Mouse (Mus musculus) ES-E14 (cell line): Measurements from ENCODE around the gene Rpl11. TPM values are rescaled to one million over a fixed set of nuclear protein-coding genes. Genes with fewer than 3 reads are reported as not detected.

Experiments
- DNase-seq: peaks from one replicate; pipeline ENCODE4 v3.0.0-alpha.2; 2013; ENCODE audit warnings: low read depth, low spot score
- H3K27ac ChIP-seq: 2 replicates; pipeline ENCODE4 v1.5.1; 2012; ENCODE audit warnings: low read depth, mild to moderate bottlenecking, low read length, moderate library complexity, mixed read lengths; ENCODE audit not compliant: poor library complexity, insufficient read depth, severe bottlenecking
- H3K36me3 ChIP-seq: 2 replicates; pipeline ENCODE4 v1.6.1; 2012; ENCODE audit warnings: mild to moderate bottlenecking, low read length, moderate library complexity, mixed read lengths; ENCODE audit not compliant: control insufficient read depth, poor library complexity, insufficient read depth, severe bottlenecking
- H3K4me1 ChIP-seq, 2 experiments: fragments of 150-350 bp in 1 of 2; sonication (generic) in 1 of 2; 2 replicates each; pipeline ENCODE4 v1.6.1; 2012; ENCODE audit warnings: low read length in 2 of 2, mild to moderate bottlenecking in 1 of 2, mixed read lengths in 1 of 2; ENCODE audit not compliant: control insufficient read depth in 2 of 2, insufficient read depth in 2 of 2, poor library complexity in 1 of 2
- H3K4me3 ChIP-seq, 2 experiments: fragments of 150-350 bp in 1 of 2; sonication (generic) in 1 of 2; 2 replicates each; pipeline ENCODE4 v1.5.1; 2012; ENCODE audit warnings: low read length in 2 of 2, low read depth in 1 of 2, mild to moderate bottlenecking in 1 of 2, mixed read lengths in 1 of 2; ENCODE audit not compliant: insufficient read depth in 1 of 2, poor library complexity in 1 of 2, severe bottlenecking in 1 of 2
- H3K9ac ChIP-seq: 2 replicates; pipeline ENCODE4 v1.6.1; 2012; ENCODE audit warnings: low read depth, mild to moderate bottlenecking, low read length, mixed read lengths; ENCODE audit not compliant: poor library complexity, insufficient read depth, severe bottlenecking
- H3K9me3 ChIP-seq: fragments of 150-350 bp; sonication (generic); 2 replicates; pipeline ENCODE4 v1.6.1; 2012; ENCODE audit warnings: low read depth, mild to moderate bottlenecking, low read length; ENCODE audit not compliant: control insufficient read depth, insufficient read depth
- CHD2 ChIP-seq: IDR thresholded peaks from 2 replicates; pipeline ENCODE4 v1.6.1; 2014; ENCODE audit warnings: mild to moderate bottlenecking, low read depth, low read length, inconsistent platforms
- HCFC1 ChIP-seq: IDR thresholded peaks from 2 replicates; pipeline ENCODE4 v1.6.1; 2012; ENCODE audit warnings: low read length, inconsistent platforms, borderline replicate concordance; ENCODE audit not compliant: insufficient read depth
- MAFK ChIP-seq: IDR thresholded peaks from 2 replicates; pipeline ENCODE4 v1.6.1; 2014; ENCODE audit warnings: mild to moderate bottlenecking, low read depth, low read length, inconsistent platforms; ENCODE audit not compliant: insufficient read depth
- ZC3H11A ChIP-seq: IDR thresholded peaks from 2 replicates; pipeline ENCODE4 v1.6.1; 2012; ENCODE audit warnings: low read depth, mild to moderate bottlenecking, inconsistent platforms, low read length, borderline replicate concordance
- ZNF384 ChIP-seq: IDR thresholded peaks from 2 replicates; pipeline ENCODE4 v1.6.1; 2012; ENCODE audit warnings: low read depth, low read length, inconsistent platforms
- in situ Hi-C, 2 experiments: fragments of 600-800 bp; cut with MboI; formaldehyde crosslinking; loops; one replicate each; pipeline ENCODE4 v1.15.1; 2025; ENCODE audit warnings: low sequenced_read_pairs in 2 of 2, inconsistent platforms in 1 of 2; ENCODE audit not compliant: unreplicated experiment in 2 of 2
- total RNA-seq: library from RNA; depleted of rRNA; stranded (reverse); fragments of 300-350 nt; gene quantifications from 2 replicates; pipeline ENCODE4 v1.2.3, GENCODE M21; 2012

Gene Rpl11
- total RNA-seq, 1 experiment, result 1,442 TPM

GRCm38 (mm10) chr4:136010586-136010985, 42.6 kb downstream of the Rpl11 start:
- in situ Hi-C loops, result no loop called here
- Histone ChIP-seq H3K9me3 (no peaks in the 10 kb centered on the region), H3K9ac (no peak overlapping the region), H3K36me3 (peaks cover 45% of the 10 kb centered on the region), H3K4me3 (no peak overlapping the region), H3K27ac (no peak overlapping the region), H3K4me1 (no peaks in the 10 kb centered on the region)
- TF ChIP-seq ZNF384 (no peak), MAFK (no peak), ZC3H11A (no peak), CHD2 (no peak), HCFC1 (no peak)
- no peak for DNase-seq

- Histone ChIP-seq H3K9me3 (no peaks in the 10 kb centered on the region), H3K9ac (no peak overlapping the region), H3K4me1 (no peaks in the 10 kb centered on the region), H3K4me3 (no peak overlapping the region), H3K27ac (no peak overlapping the region), H3K36me3 (peaks cover 56% of the 10 kb centered on the region)
- in situ Hi-C loops, result no loop called here
- no peak for DNase-seq
- TF ChIP-seq ZC3H11A, result no peak
- no peak for TF ChIP-seq HCFC1
- TF ChIP-seq MAFK, result no peak
- TF ChIP-seq CHD2, result no peak
Measured at GRCm38 (mm10) chr4:136008782-136009447, 44.3 kb downstream of the Rpl11 start.

GRCm38 (mm10) chr4:136006821-136007220, 46.4 kb downstream of the Rpl11 start:
- H3K4me1 ChIP-seq, result no peaks in the 10 kb centered on the region
- peaks cover 65% of the 10 kb centered on the region for H3K36me3 ChIP-seq
- no peak overlapping the region for H3K4me3 ChIP-seq
- in situ Hi-C loops, result no loop called here
- H3K27ac ChIP-seq, result no peak overlapping the region
- no peak for TF ChIP-seq ZC3H11A
- TF ChIP-seq CHD2, result no peak
- no peak for TF ChIP-seq ZNF384
- no peak for TF ChIP-seq MAFK
- no peak overlapping the region for H3K9ac ChIP-seq
- H3K9me3 ChIP-seq, result no peaks in the 10 kb centered on the region
- DNase-seq, result no peak

- TF ChIP-seq HCFC1 (no peak), CHD2 (no peak), ZNF384 (no peak), ZC3H11A (no peak), MAFK (no peak)
- no peak overlapping the region for H3K27ac ChIP-seq
- no peak overlapping the region for H3K9ac ChIP-seq
- DNase-seq, result no peak
- in situ Hi-C loops, result no loop called here
- no peaks in the 10 kb centered on the region for H3K9me3 ChIP-seq
- H3K4me3 ChIP-seq, result no peak overlapping the region
- H3K4me1 ChIP-seq, result no peaks in the 10 kb centered on the region
- H3K36me3 ChIP-seq, result peaks cover 51% of the 10 kb centered on the region
Measured at GRCm38 (mm10) chr4:136004921-136005320, 48.3 kb downstream of the Rpl11 start.

DNA sequence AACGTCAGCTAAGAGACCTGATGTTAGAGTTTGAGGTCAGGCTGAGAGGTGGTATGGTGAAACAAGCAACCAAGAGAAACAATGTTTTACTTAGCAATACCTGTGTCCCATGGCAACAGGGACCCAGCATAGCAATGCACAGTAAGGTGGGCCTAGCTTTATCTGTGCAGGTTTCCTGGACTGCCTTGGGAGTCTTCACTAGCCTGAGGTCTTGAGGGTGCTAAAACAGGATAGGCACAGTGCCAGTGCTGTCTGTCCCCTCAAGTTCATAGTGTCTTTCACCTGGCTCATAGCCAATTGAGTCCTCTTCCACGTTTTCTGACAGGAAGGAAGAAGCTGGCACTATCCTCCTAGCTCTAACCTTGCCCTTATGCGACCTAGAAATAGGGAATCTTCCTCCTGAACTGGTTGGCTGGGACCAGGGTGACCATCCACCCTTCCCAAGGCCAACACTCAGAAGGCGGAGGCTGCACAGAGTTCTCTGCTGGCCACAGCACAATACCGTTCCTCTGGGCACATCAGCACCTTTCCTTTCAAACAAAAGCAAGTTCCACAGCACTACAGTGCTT, 49.0 kb downstream of the Rpl11 start:
- TF ChIP-seq ZC3H11A, result no peak
- TF ChIP-seq ZNF384, result no peak
- TF ChIP-seq HCFC1, result no peak
- TF ChIP-seq CHD2, result no peak
- TF ChIP-seq MAFK, result no peak
- no peaks in the 10 kb centered on the region for H3K4me1 ChIP-seq
- no peak overlapping the region for H3K27ac ChIP-seq
- in situ Hi-C loops, result no loop called here
- no peak overlapping the region for H3K4me3 ChIP-seq
- DNase-seq, result no peak
- no peak overlapping the region for H3K9ac ChIP-seq
- peaks cover 48% of the 10 kb centered on the region for H3K36me3 ChIP-seq
- no peaks in the 10 kb centered on the region for H3K9me3 ChIP-seq
